Mouse (Mus musculus) embryonic fibroblast, embryonic 13.5 days (primary cell): ENCODE measurements around the gene Gba.

ENCODE experiments used
- CTCF ChIP-seq: IDR thresholded peaks from 2 replicates; pipeline ENCODE4 v1.5.1; 2011; ENCODE audit warnings: mild to moderate bottlenecking, control low read depth, low read length, moderate library complexity, borderline replicate concordance; ENCODE audit not compliant: insufficient read depth
- POLR2A ChIP-seq: IDR thresholded peaks from 2 replicates; pipeline ENCODE4 v1.6.1; 2011; ENCODE audit warnings: low read depth, mild to moderate bottlenecking, control low read depth, low read length, moderate library complexity

DNA sequence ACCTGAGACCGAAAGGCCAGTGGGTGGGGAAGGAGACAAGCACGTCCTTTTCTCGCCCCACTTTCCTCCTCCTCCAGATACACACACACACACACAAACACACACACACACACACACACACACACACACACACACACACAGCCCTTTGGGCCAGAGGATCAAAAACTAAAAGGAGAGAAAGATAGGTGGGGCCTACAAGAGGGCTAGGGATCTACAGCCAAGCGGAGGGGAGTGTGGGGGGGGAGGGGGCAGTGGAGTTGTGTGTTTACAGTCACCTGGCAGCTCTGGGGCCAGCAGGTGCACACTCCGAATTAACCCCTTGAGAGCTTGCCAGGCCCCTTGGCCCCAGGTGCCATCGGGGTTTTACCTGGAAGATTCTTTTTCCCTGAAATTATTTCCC lies 29.9 kb downstream of the Gba start:
- TF ChIP-seq CTCF = no peak
- no peak for TF ChIP-seq POLR2A
